28 mouse cellular contexts compared by ENCODE assay signal in genomic region chr14:22130950-22131585, GRCm38 (mm10).
A peak's percentile ranks its signal among the peaks of the same experiment; 100 is the strongest.
DNase-seq lines count a peak whose midpoint lies in the region; ATAC-seq and TF ChIP-seq lines count a peak whose summit lies in the region.
"Had no signal": no experiment of that assay in that cellular context is flagged by ENCODE, and none has a peak within 500 bp of the region (broad histone marks: within the 10 kb centered on the region; RNA-seq: fewer than 3 reads in every experiment).

No protein-coding gene starts in this region.

- ATAC-seq in stomach, embryonic 16.5 days (ENCODE audit: insufficient read depth, low FRiP score) = no peak
- no peak for ATAC-seq in stomach, postnatal 0 days (ENCODE audit: low FRiP score, low TSS enrichment)
- ATAC-seq: forebrain, embryonic 15.5 days; hindbrain, embryonic 16.5 days; Patski had no signal

- no peak for TF ChIP-seq EP300 in stomach, postnatal 0 days (optimal IDR thresholded peaks at IDR 0.05)

- DNase-seq in lung, adult 18-20 months = peak; percentile 20 to 55
- DNase-seq in lung, adult 2 months = no peak
- DNase-seq in lung, postnatal 25 days (ENCODE audit: low spot score) = peak; percentile 28
- no peak for DNase-seq in lung, postnatal 10 days
- no peak for DNase-seq in stomach, postnatal 0 days (ENCODE audit: low spot score)
- DNase-seq in c-Kit-positive CD71-positive TER-119-positive erythroid progenitor cells, embryonic 14.5 days (ENCODE audit: low spot score) = no peak
- DNase-seq: adrenal gland, postnatal 10 days; adrenal gland, postnatal 36 days; B cell, adult 2 months; cerebellum, adult 11-12 months; cerebellum, adult 8-10 months; cerebellum, postnatal 10 days; cerebellum, postnatal 36 days; embryo, embryonic 11 days; gastrocnemius, postnatal 25 days had no signal

- no peak overlapping the region for H3K4me2 ChIP-seq in stomach, embryonic 16.5 days (ENCODE audit: low read depth, low read length)
- H3K4me2 ChIP-seq in stomach, postnatal 0 days (replicated peaks; ENCODE audit: low read depth) = no peak overlapping the region
- H3K4me2 ChIP-seq: embryonic facial prominence, embryonic 13.5 days; forebrain, embryonic 12.5 days; forebrain, embryonic 15.5 days; heart, embryonic 11.5 days; hindbrain, embryonic 13.5 days had no signal

- no peak overlapping the region for H3K4me3 ChIP-seq in lung, adult 2 months (replicated peaks; ENCODE audit: extremely low read depth, low read depth, low read length)
- no peak overlapping the region for H3K4me3 ChIP-seq in stomach, embryonic 16.5 days (replicated peaks; ENCODE audit: low read length)
- no peak overlapping the region for H3K4me3 ChIP-seq in stomach, postnatal 0 days (ENCODE audit: low read depth, low read length)
- H3K4me3 ChIP-seq: embryonic facial prominence, embryonic 10.5 days; embryonic facial prominence, embryonic 13.5 days; erythroblast, embryonic 14.5 days; forebrain, embryonic 12.5 days; forebrain, embryonic 15.5 days; hindbrain, embryonic 10.5 days; hindbrain, embryonic 13.5 days had no signal

- H3K36me3 ChIP-seq in stomach, embryonic 16.5 days (ENCODE audit: control insufficient read depth, insufficient read depth, low read length) = no peaks in the 10 kb centered on the region
- no peaks in the 10 kb centered on the region for H3K36me3 ChIP-seq in stomach, postnatal 0 days (ENCODE audit: control insufficient read depth, insufficient read depth, low read length)
- H3K36me3 ChIP-seq: embryonic facial prominence, embryonic 10.5 days; embryonic facial prominence, embryonic 13.5 days; forebrain, embryonic 12.5 days; forebrain, embryonic 15.5 days; G1E; hindbrain, embryonic 10.5 days; hindbrain, embryonic 13.5 days had no signal

- no peaks in the 10 kb centered on the region for H3K4me1 ChIP-seq in lung, adult 2 months (ENCODE audit: control insufficient read depth, insufficient read depth, low read length)
- no peaks in the 10 kb centered on the region for H3K4me1 ChIP-seq in stomach, embryonic 16.5 days (ENCODE audit: control insufficient read depth, insufficient read depth, low read length)
- no peaks in the 10 kb centered on the region for H3K4me1 ChIP-seq in stomach, postnatal 0 days (replicated peaks; ENCODE audit: control insufficient read depth, insufficient read depth)
- H3K4me1 ChIP-seq: forebrain, embryonic 15.5 days; hindbrain, embryonic 10.5 days had no signal

- no peaks in the 10 kb centered on the region for H3K27me3 ChIP-seq in stomach, embryonic 16.5 days (ENCODE audit: control insufficient read depth, insufficient read depth, low read length)
- no peaks in the 10 kb centered on the region for H3K27me3 ChIP-seq in stomach, postnatal 0 days (ENCODE audit: control insufficient read depth, insufficient read depth, low read length)
- H3K27me3 ChIP-seq: CH12.LX; embryonic facial prominence, embryonic 13.5 days; forebrain, embryonic 15.5 days; hindbrain, embryonic 13.5 days; Patski had no signal

- 68% methylated on average over 7 of the region's 7 CpGs for WGBS in lung, adult 2 months
- WGBS in stomach, embryonic 16.5 days = 63% methylated on average over 7 of the region's 7 CpGs
- WGBS in stomach, postnatal 0 days = 58% methylated on average over 7 of the region's 7 CpGs

- H3K9me3 ChIP-seq in stomach, embryonic 16.5 days (replicated peaks; ENCODE audit: control insufficient read depth, low read length) = no peaks in the 10 kb centered on the region; the same call in 1 of the 2 replicates
- no peaks in the 10 kb centered on the region for H3K9me3 ChIP-seq in stomach, postnatal 0 days (ENCODE audit: control insufficient read depth, low read length)
- H3K9me3 ChIP-seq: G1E; hindbrain, embryonic 13.5 days had no signal

- no peak for TF ChIP-seq POLR2A in lung, adult 2 months (IDR thresholded peaks at IDR 0.05; ENCODE audit: borderline replicate concordance, extremely low read depth, low read depth, low read length)

- no peak overlapping the region for H3K9ac ChIP-seq in stomach, embryonic 16.5 days (ENCODE audit: low read length)
- no peak overlapping the region for H3K9ac ChIP-seq in stomach, postnatal 0 days (ENCODE audit: low read length)
- H3K9ac ChIP-seq: embryonic facial prominence, embryonic 13.5 days; forebrain, embryonic 12.5 days; forebrain, embryonic 15.5 days; hindbrain, embryonic 13.5 days had no signal

- no peak for TF ChIP-seq CTCF in lung, adult 2 months (IDR thresholded peaks at IDR 0.05; ENCODE audit: insufficient read depth, low read length)
- no peak for TF ChIP-seq CTCF in stomach, postnatal 0 days (IDR thresholded peaks at IDR 0.05; ENCODE audit: low read depth)

- peak overlapping the region; percentile 33; the same call in 1 of the 2 replicates for H3K27ac ChIP-seq in stomach, embryonic 16.5 days (ENCODE audit: low read length)
- no peak overlapping the region for H3K27ac ChIP-seq in stomach, postnatal 0 days (replicated peaks)
- H3K27ac ChIP-seq: embryonic facial prominence, embryonic 10.5 days; embryonic facial prominence, embryonic 13.5 days; forebrain, embryonic 12.5 days; forebrain, embryonic 15.5 days; hindbrain, embryonic 10.5 days; hindbrain, embryonic 13.5 days had no signal

Comparison
In these comparisons a context has a peak if more than half of its experiments do, and no peak if none do; other contexts are left out.
1. DNase-seq: peak in lung, adult 18-20 months (2 of 2) and lung, postnatal 25 days (single experiment); none in lung, adult 2 months (single experiment), lung, postnatal 10 days (single experiment), stomach, postnatal 0 days (single experiment) and c-Kit-positive CD71-positive TER-119-positive erythroid progenitor cells, embryonic 14.5 days (single experiment).